Mouse (Mus musculus) limb, embryonic 10.5 days (tissue): ENCODE results near the gene Qdpr. TPM values are rescaled to one million over a fixed set of nuclear protein-coding genes. Genes with fewer than 3 reads are reported as not detected.
A peak's percentile ranks its signal among the peaks of the same experiment; 100 is the strongest.
"Not testable (repeated sequence)": the region's sequence is repeated elsewhere in the genome, so short reads cannot be mapped to it uniquely, and the experiment has no call there.

Source experiments
- DNase-seq: peaks from one replicate; pipeline ENCODE4 v3.0.0-alpha.2; 2017; ENCODE audit warnings: low spot score
- H3K27ac ChIP-seq: fragments of 300-500 bp; sonication (generic); 2 replicates; pipeline ENCODE4 v1.5.1; 2016; ENCODE audit warnings: mild to moderate bottlenecking
- H3K27me3 ChIP-seq: fragments of 300-500 bp; sonication (generic); 2 replicates; pipeline ENCODE4 v1.6.1; 2016; ENCODE audit warnings: low read depth, mild to moderate bottlenecking; ENCODE audit not compliant: poor library complexity, severe bottlenecking
- H3K36me3 ChIP-seq: fragments of 300-500 bp; sonication (generic); 2 replicates; pipeline ENCODE4 v1.6.1; 2016; ENCODE audit warnings: mild to moderate bottlenecking, moderate library complexity
- H3K4me1 ChIP-seq: fragments of 300-500 bp; sonication (generic); 2 replicates; pipeline ENCODE4 v1.6.1; 2016
- H3K4me3 ChIP-seq: fragments of 300-500 bp; sonication (generic); 2 replicates; pipeline ENCODE4 v1.5.1; 2016; ENCODE audit warnings: mild to moderate bottlenecking, moderate library complexity
- H3K9me3 ChIP-seq: fragments of 300-500 bp; sonication (generic); replicated peaks from 2 replicates; pipeline ENCODE4 v1.6.1; 2016; ENCODE audit warnings: mild to moderate bottlenecking
- WGBS: fragments of 180-500 bp; shearing (Covaris S2); methylation state at CpG from one replicate; pipeline ENCODE4 v1.1.7; 2016; 5-methylcytosine and 5-hydroxymethylcytosine counted together
- polyA plus RNA-seq: library from polyadenylated mRNA; unstranded; fragments of >200 nt; fragmentation: Nextera tagmentation; extraction: Ambion mirVana; gene quantifications from 2 replicates; pipeline ENCODE4 v1.2.1, GENCODE M21; 2016

The Qdpr gene
- polyA plus RNA-seq, 1 experiment from 2014 or later: 133 TPM

GRCm38 (mm10) chr5:45441745-45442144, 8.3 kb downstream of the Qdpr start:
- Histone ChIP-seq H3K9me3 (no peaks in the 10 kb centered on the region), H3K36me3 (peaks cover 82% of the 10 kb centered on the region), H3K4me3 (no peak overlapping the region), H3K4me1 (no peaks in the 10 kb centered on the region; the same call in 1 of the 2 replicates), H3K27ac (no peak overlapping the region), H3K27me3 (no peaks in the 10 kb centered on the region)
- WGBS: 87% methylated on average over 3 of the region's 3 CpGs
- no peak for DNase-seq

- H3K4me3 ChIP-seq: no peak overlapping the region
- no peak overlapping the region for H3K27ac ChIP-seq
- peaks cover 77% of the 10 kb centered on the region for H3K36me3 ChIP-seq
- H3K9me3 ChIP-seq: no peaks in the 10 kb centered on the region
- H3K4me1 ChIP-seq: peaks cover 4% of the 10 kb centered on the region; the same call in 1 of the 2 replicates
- 91% methylated on average over 3 of the region's 3 CpGs for WGBS
- no peaks in the 10 kb centered on the region for H3K27me3 ChIP-seq
- no peak for DNase-seq
Measured at GRCm38 (mm10) chr5:45441124-45441523, 8.9 kb downstream of the Qdpr start.

- DNase-seq: no peak
- 88% methylated on average over 8 of the region's 8 CpGs for WGBS
- peaks cover 10% of the 10 kb centered on the region; the same call in 1 of the 2 replicates for H3K4me1 ChIP-seq
Measured at GRCm38 (mm10) chr5:45438301-45438700, 11.7 kb downstream of the Qdpr start.

GRCm38 (mm10) chr5:45437826-45438225, 12.2 kb downstream of the Qdpr start:
- no peaks in the 10 kb centered on the region for H3K27me3 ChIP-seq

More at GRCm38 (mm10) chr5:45438301-45438700, 11.7 kb downstream of the Qdpr start:
- Histone ChIP-seq H3K9me3 (no peaks in the 10 kb centered on the region), H3K27ac (no peak overlapping the region), H3K4me3 (no peak overlapping the region), H3K27me3 (no peaks in the 10 kb centered on the region), H3K36me3 (peaks cover 68% of the 10 kb centered on the region)

GRCm38 (mm10) chr5:45435967-45436950, 13.8 kb downstream of the Qdpr start:
- Histone ChIP-seq H3K27ac (peak overlapping the region; percentile 47; the same call in 1 of the 2 replicates), H3K36me3 (peaks cover 69% of the 10 kb centered on the region), H3K9me3 (no peaks in the 10 kb centered on the region), H3K4me1 (peaks cover 10% of the 10 kb centered on the region; the same call in 1 of the 2 replicates), H3K4me3 (no peak overlapping the region), H3K27me3 (no peaks in the 10 kb centered on the region)
- no peak for DNase-seq
- WGBS: 82% methylated on average over 14 of the region's 14 CpGs

More at GRCm38 (mm10) chr5:45437826-45438225, 12.2 kb downstream of the Qdpr start:
- Histone ChIP-seq H3K27ac (no peak overlapping the region), H3K9me3 (no peaks in the 10 kb centered on the region), H3K4me3 (no peak overlapping the region), H3K4me1 (peaks cover 10% of the 10 kb centered on the region; the same call in 1 of the 2 replicates), H3K36me3 (peaks cover 68% of the 10 kb centered on the region)
- DNase-seq: no peak
- WGBS: 94% methylated on average over 4 of the region's 4 CpGs

GRCm38 (mm10) chr5:45427891-45428290, 22.1 kb downstream of the Qdpr start:
- H3K4me1 ChIP-seq: 0 out of 2 replicates have a peak, but pooled peaks cover under 1% of the 10 kb centered on the region
- 0 out of 2 replicates have a peak, but pooled peaks cover 13% of the 10 kb centered on the region for H3K36me3 ChIP-seq
- no peak overlapping the region for H3K4me3 ChIP-seq
- no peaks in the 10 kb centered on the region for H3K27me3 ChIP-seq
- DNase-seq: no peak
- WGBS: 92% methylated on average over 7 of the region's 7 CpGs
- H3K27ac ChIP-seq: no peak overlapping the region
- H3K9me3 ChIP-seq: no peaks in the 10 kb centered on the region

GRCm38 (mm10) chr5:45426416-45427034, 23.5 kb downstream of the Qdpr start:
- no peak overlapping the region for H3K27ac ChIP-seq
- H3K27me3 ChIP-seq: no peaks in the 10 kb centered on the region
- 0 out of 2 replicates have a peak, but pooled peaks cover 2% of the 10 kb centered on the region for H3K36me3 ChIP-seq
- no peaks in the 10 kb centered on the region for H3K9me3 ChIP-seq
- no peak for DNase-seq
- peaks cover 12% of the 10 kb centered on the region for H3K4me1 ChIP-seq
- H3K4me3 ChIP-seq: no peak overlapping the region
- 79% methylated on average over 1 of the region's 1 CpGs for WGBS

GRCm38 (mm10) chr5:45425771-45426170, 24.3 kb downstream of the Qdpr start:
- not testable (repeated sequence) for H3K27me3 ChIP-seq, H3K36me3 ChIP-seq, H3K9me3 ChIP-seq, H3K27ac ChIP-seq, H3K4me3 ChIP-seq, DNase-seq
- 61% methylated on average over 1 of the region's 1 CpGs for WGBS
- H3K4me1 ChIP-seq: peaks cover 12% of the 10 kb centered on the region

GRCm38 (mm10) chr5:45424021-45424886, 25.8 kb downstream of the Qdpr start:
- Histone ChIP-seq H3K4me3 (no peak overlapping the region), H3K36me3 (no peaks in the 10 kb centered on the region), H3K27me3 (no peaks in the 10 kb centered on the region), H3K27ac (no peak overlapping the region), H3K4me1 (peaks cover 17% of the 10 kb centered on the region), H3K9me3 (no peaks in the 10 kb centered on the region)
- 51% methylated on average over 8 of the region's 8 CpGs for WGBS
- peak; percentile 78 for DNase-seq

GRCm38 (mm10) chr5:45421881-45422844, 27.9 kb downstream of the Qdpr start:
- Histone ChIP-seq H3K36me3 (no peaks in the 10 kb centered on the region), H3K9me3 (no peaks in the 10 kb centered on the region), H3K4me1 (peaks cover 17% of the 10 kb centered on the region), H3K27me3 (no peaks in the 10 kb centered on the region), H3K27ac (no peak overlapping the region), H3K4me3 (no peak overlapping the region)
- no peak for DNase-seq
- 58% methylated on average over 12 of the region's 12 CpGs for WGBS

- WGBS: 72% methylated on average over 10 of the region's 10 CpGs
Measured at GRCm38 (mm10) chr5:45419841-45420638, 30.0 kb downstream of the Qdpr start.

More at GRCm38 (mm10) chr5:45419841-45420638, 30.0 kb downstream of the Qdpr start:
- H3K4me3 ChIP-seq: no peak overlapping the region
- H3K36me3 ChIP-seq: no peaks in the 10 kb centered on the region
- no peak overlapping the region for H3K27ac ChIP-seq
- DNase-seq: peak; percentile 51
- peaks cover 17% of the 10 kb centered on the region for H3K4me1 ChIP-seq
- H3K27me3 ChIP-seq: no peaks in the 10 kb centered on the region
- H3K9me3 ChIP-seq: no peaks in the 10 kb centered on the region
